Mouse (Mus musculus) embryonic fibroblast, embryonic 13.5 days (primary cell): ENCODE results near the gene S100a7a. TPM values are rescaled to one million over a fixed set of nuclear protein-coding genes. Genes with fewer than 3 reads are reported as not detected.

Experiments
- H3K27ac ChIP-seq: 2 replicates; pipeline ENCODE4 v1.5.1; 2012; ENCODE audit warnings: low read length, control low read depth, inconsistent platforms; ENCODE audit not compliant: insufficient read depth
- H3K4me1 ChIP-seq: 2 replicates; pipeline ENCODE4 v1.6.1; 2011; ENCODE audit warnings: low read length; ENCODE audit not compliant: control insufficient read depth, insufficient read depth
- H3K4me3 ChIP-seq: 2 replicates; pipeline ENCODE4 v1.5.1; 2011; ENCODE audit warnings: mild to moderate bottlenecking, control low read depth, low read length; ENCODE audit not compliant: insufficient read depth
- CTCF ChIP-seq: IDR thresholded peaks from 2 replicates; pipeline ENCODE4 v1.5.1; 2011; ENCODE audit warnings: mild to moderate bottlenecking, control low read depth, low read length, moderate library complexity, borderline replicate concordance; ENCODE audit not compliant: insufficient read depth
- POLR2A ChIP-seq: IDR thresholded peaks from 2 replicates; pipeline ENCODE4 v1.6.1; 2011; ENCODE audit warnings: low read depth, mild to moderate bottlenecking, control low read depth, low read length, moderate library complexity
- polyA plus RNA-seq: library from polyadenylated mRNA; stranded (reverse); fragments of >200 nt; gene quantifications from 2 replicates; pipeline ENCODE4 v1.2.4, GENCODE M21; 2011; ENCODE audit warnings: low read depth; ENCODE audit not compliant: missing spikeins, insufficient read length

The S100a7a gene
- polyA plus RNA-seq, 1 experiment: 2.2 TPM

GRCm38 (mm10) chr3:90625496-90625895 lies 28.3 kb upstream of the S100a7a start:
- Histone ChIP-seq H3K27ac (no peak overlapping the region), H3K4me1 (peaks cover 7% of the 10 kb centered on the region; the same call in 1 of the 2 replicates), H3K4me3 (no peak overlapping the region)
- TF ChIP-seq CTCF: no peak
- TF ChIP-seq POLR2A: no peak

GRCm38 (mm10) chr3:90626266-90627021 lies 27.4 kb upstream of the S100a7a start:
- TF ChIP-seq POLR2A (no peak), CTCF (no peak)
- H3K4me3 ChIP-seq: no peak overlapping the region
- H3K27ac ChIP-seq: no peak overlapping the region
- H3K4me1 ChIP-seq: peaks cover 3% of the 10 kb centered on the region; the same call in 1 of the 2 replicates

- TF ChIP-seq POLR2A (no peak), CTCF (no peak)
- Histone ChIP-seq H3K4me1 (0 out of 2 replicates have a peak, but pooled peaks cover 1% of the 10 kb centered on the region), H3K27ac (no peak overlapping the region), H3K4me3 (no peak overlapping the region)
These were observed 26.5 kb upstream of the S100a7a start for GRCm38 (mm10) chr3:90627366-90627765.

- TF ChIP-seq POLR2A (no peak), CTCF (peak; percentile 83)
These were observed 26.0 kb upstream of the S100a7a start for GRCm38 (mm10) chr3:90627807-90628206.

GRCm38 (mm10) chr3:90629298-90629697 lies 24.5 kb upstream of the S100a7a start:
- no peak overlapping the region for H3K4me3 ChIP-seq
- TF ChIP-seq CTCF (no peak), POLR2A (no peak)
- H3K27ac ChIP-seq: no peak overlapping the region
- H3K4me1 ChIP-seq: no peaks in the 10 kb centered on the region

More at GRCm38 (mm10) chr3:90627807-90628206, 26.0 kb upstream of the S100a7a start:
- H3K4me1 ChIP-seq: 0 out of 2 replicates have a peak, but pooled peaks cover 1% of the 10 kb centered on the region
- no peak overlapping the region for H3K4me3 ChIP-seq
- no peak overlapping the region for H3K27ac ChIP-seq

- no peak overlapping the region for H3K27ac ChIP-seq
- TF ChIP-seq CTCF: no peak
- no peak for TF ChIP-seq POLR2A
- H3K4me3 ChIP-seq: no peak overlapping the region
- H3K4me1 ChIP-seq: no peaks in the 10 kb centered on the region
These were observed 21.8 kb upstream of the S100a7a start for GRCm38 (mm10) chr3:90631984-90632383.

GRCm38 (mm10) chr3:90638511-90639275 lies 15.1 kb upstream of the S100a7a start:
- TF ChIP-seq POLR2A (no peak), CTCF (no peak)
- H3K4me3 ChIP-seq: no peak overlapping the region
- no peaks in the 10 kb centered on the region for H3K4me1 ChIP-seq
- H3K27ac ChIP-seq: no peak overlapping the region

- Histone ChIP-seq H3K4me3 (no peak overlapping the region), H3K4me1 (no peaks in the 10 kb centered on the region), H3K27ac (no peak overlapping the region)
- TF ChIP-seq CTCF: no peak
- no peak for TF ChIP-seq POLR2A
These were observed 14.2 kb upstream of the S100a7a start for GRCm38 (mm10) chr3:90639511-90640154.

- no peak overlapping the region for H3K27ac ChIP-seq
- H3K4me3 ChIP-seq: no peak overlapping the region
- no peak for TF ChIP-seq CTCF
- TF ChIP-seq POLR2A: no peak
- no peaks in the 10 kb centered on the region; the same call in 1 of the 2 replicates for H3K4me1 ChIP-seq
These were observed 12.8 kb upstream of the S100a7a start for GRCm38 (mm10) chr3:90640981-90641380.
